In the genomic region with DNA sequence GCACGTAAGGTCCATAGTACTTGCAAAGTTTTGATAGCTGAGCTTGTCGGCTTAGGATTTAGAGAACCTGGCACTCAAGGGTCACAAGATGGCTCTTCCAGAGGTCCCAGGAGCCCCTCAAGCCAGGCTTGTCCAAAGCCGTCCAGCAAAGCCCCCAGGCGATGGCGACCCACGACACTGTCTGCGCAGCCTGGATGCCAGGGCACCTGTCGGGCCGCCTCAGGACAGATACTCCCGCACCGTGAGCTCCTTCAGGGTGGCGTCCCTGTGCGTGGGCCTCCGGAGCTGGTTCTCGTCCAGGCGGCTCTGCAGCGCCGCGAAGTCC, we compare ENCODE assay signal across 8 mouse cellular contexts. TPM values are rescaled to one million over a fixed set of nuclear protein-coding genes. Genes with fewer than 3 reads are reported as not detected.
DNase-seq lines count a peak whose midpoint lies in the region; ATAC-seq and TF ChIP-seq lines count a peak whose summit lies in the region.

No protein-coding gene starts in this region.

- H3K9ac ChIP-seq in lung, postnatal 0 days (replicated peaks; ENCODE audit: low read depth) = no peak overlapping the region
- no peak overlapping the region for H3K9ac ChIP-seq in liver, embryonic 11.5 days (ENCODE audit: low read depth, low read length)
- peak overlapping the region; percentile 44 for H3K9ac ChIP-seq in stomach, embryonic 15.5 days

- ATAC-seq in cerebellum, adult (ENCODE audit: insufficient number of reproducible peaks, low FRiP score, low TSS enrichment) = peak; percentile 0; the same call in 1 of the 2 replicates
- ATAC-seq in lung, postnatal 0 days = no peak
- no peak for ATAC-seq in liver, embryonic 11.5 days (replicated peaks; ENCODE audit: low FRiP score)
- ATAC-seq in stomach, embryonic 15.5 days (ENCODE audit: insufficient read depth, low FRiP score, low read depth) = no peak; the same call in 1 of the 2 replicates
- ATAC-seq in megakaryocyte progenitor cell, adult 5-6 weeks (replicated peaks; ENCODE audit: poor library complexity) = no peak

- no peak for TF ChIP-seq CTCF in lung, postnatal 0 days (IDR thresholded peaks at IDR 0.05)

- H3K36me3 ChIP-seq in lung, postnatal 0 days (ENCODE audit: insufficient read depth, low read length) = no peaks in the 10 kb centered on the region
- H3K36me3 ChIP-seq in liver, embryonic 11.5 days (ENCODE audit: control insufficient read depth, insufficient read depth, low read length) = no peaks in the 10 kb centered on the region
- no peaks in the 10 kb centered on the region for H3K36me3 ChIP-seq in stomach, embryonic 15.5 days

- H3K9me3 ChIP-seq in lung, postnatal 0 days (ENCODE audit: low read length) = no peaks in the 10 kb centered on the region
- no peaks in the 10 kb centered on the region for H3K9me3 ChIP-seq in liver, embryonic 11.5 days (ENCODE audit: control insufficient read depth, low read length)
- no peaks in the 10 kb centered on the region for H3K9me3 ChIP-seq in stomach, embryonic 15.5 days

- H3K27ac ChIP-seq in lung, postnatal 0 days (ENCODE audit: low read length) = no peak overlapping the region
- no peak overlapping the region for H3K27ac ChIP-seq in liver, embryonic 11.5 days (ENCODE audit: low read depth, low read length)
- no peak overlapping the region for H3K27ac ChIP-seq in stomach, embryonic 15.5 days

- no peak for TF ChIP-seq EP300 in lung, postnatal 0 days (IDR thresholded peaks at IDR 0.05)

- peaks cover 4% of the 10 kb centered on the region; the same call in 1 of the 2 replicates for H3K4me1 ChIP-seq in lung, postnatal 0 days (ENCODE audit: insufficient read depth, low read depth, low read length)
- H3K4me1 ChIP-seq in liver, embryonic 11.5 days (replicated peaks; ENCODE audit: control insufficient read depth, insufficient read depth, low read length) = peaks cover 5% of the 10 kb centered on the region; the same call in 1 of the 2 replicates
- H3K4me1 ChIP-seq in stomach, embryonic 15.5 days = 0 out of 2 replicates have a peak, but pooled peaks cover 9% of the 10 kb centered on the region

- no peak for DNase-seq in cerebellum, postnatal 4 days (ENCODE audit: low spot score in 2 of 2)
- DNase-seq in lung, postnatal 0 days (ENCODE audit: low spot score) = no peak
- DNase-seq in lung, postnatal 4 days = no peak
- no peak for DNase-seq in liver, embryonic 11.5 days (ENCODE audit: low spot score)
- no peak for DNase-seq in urinary bladder, postnatal 36 days (ENCODE audit: low spot score in 2 of 2)

- 21% methylated on average over 14 of the region's 19 CpGs for WGBS in lung, postnatal 0 days
- 14% methylated on average over 19 of the region's 19 CpGs for WGBS in liver, embryonic 11.5 days
- 12% methylated on average over 19 of the region's 19 CpGs for WGBS in stomach, embryonic 15.5 days

- H3K27me3 ChIP-seq in lung, postnatal 0 days (replicated peaks; ENCODE audit: insufficient read depth, low read length) = no peaks in the 10 kb centered on the region; the same call in 1 of the 2 replicates
- H3K27me3 ChIP-seq in liver, embryonic 11.5 days (replicated peaks; ENCODE audit: control insufficient read depth, insufficient read depth, low read length) = peaks cover 41% of the 10 kb centered on the region
- peaks cover 27% of the 10 kb centered on the region for H3K27me3 ChIP-seq in stomach, embryonic 15.5 days (replicated peaks)

- peak overlapping the region; percentile 37 for H3K4me3 ChIP-seq in lung, postnatal 0 days (ENCODE audit: low read depth, low read length)
- peak overlapping the region; percentile 51 for H3K4me3 ChIP-seq in liver, embryonic 11.5 days (ENCODE audit: low read depth, low read length)
- peak overlapping the region; percentile 45 for H3K4me3 ChIP-seq in stomach, embryonic 15.5 days (replicated peaks)

- peak overlapping the region; percentile 73 for H3K4me2 ChIP-seq in lung, postnatal 0 days (replicated peaks; ENCODE audit: low read depth, low read length)
- peak overlapping the region; percentile 83 for H3K4me2 ChIP-seq in liver, embryonic 11.5 days
- peak overlapping the region; percentile 96 for H3K4me2 ChIP-seq in stomach, embryonic 15.5 days

RNA-seq across cellular contexts. Expression of a gene that starts 9.0 kb away (rescaled TPM):
- polyA plus RNA-seq in lung, postnatal 0 days (2015; fragmentation: Nextera tagmentation; extraction: Ambion mirVana) = 5.4 and 6.5 TPM in 2 replicates
- polyA plus RNA-seq in liver, embryonic 11.5 days (2014; fragmentation: Nextera tagmentation; extraction: Ambion mirVana) = 2.3 and 2.6 TPM in 2 replicates
- polyA plus RNA-seq in stomach, embryonic 15.5 days (2015; fragmentation: Nextera tagmentation; extraction: Ambion mirVana) = 2.8 TPM in 2 replicates
- 14.2 and 17.2 TPM in 2 replicates for total RNA-seq in megakaryocyte progenitor cell, adult 5-6 weeks (2015)
- total RNA-seq in megakaryocyte progenitor cell, adult 5-6 weeks (2017) = 12.5 and 18.7 TPM in 2 replicates

RNA-seq across cellular contexts. Expression of a gene that starts 20.2 kb away (rescaled TPM):
- 0.27 and 0.31 TPM in 2 replicates for polyA plus RNA-seq in lung, postnatal 0 days (2015; fragmentation: Nextera tagmentation; extraction: Ambion mirVana)
- polyA plus RNA-seq in liver, embryonic 11.5 days (2014; fragmentation: Nextera tagmentation; extraction: Ambion mirVana) = 0.04 and 0.15 TPM in 2 replicates
- polyA plus RNA-seq in stomach, embryonic 15.5 days (2015; fragmentation: Nextera tagmentation; extraction: Ambion mirVana) = 0.19 and 0.21 TPM in 2 replicates
- 0.05 and 0.52 TPM in 2 replicates for total RNA-seq in megakaryocyte progenitor cell, adult 5-6 weeks (2015)
- total RNA-seq in megakaryocyte progenitor cell, adult 5-6 weeks (2017) = 0.17 and 0.34 TPM in 2 replicates
